Mouse (Mus musculus) limb, embryonic 14.5 days (tissue): ENCODE measurements around the gene Gale. TPM values are rescaled to one million over a fixed set of nuclear protein-coding genes. Genes with fewer than 3 reads are reported as not detected.
A peak's percentile ranks its signal among the peaks of the same experiment; 100 is the strongest.

Experiments
- ATAC-seq: fragments of 200-750 bp; cut with Nextera tagmentation; 2 replicates; pipeline ENCODE4 v1.8.0; 2017; ENCODE audit warnings: low read depth, moderate number of reproducible peaks, moderate TSS enrichment; ENCODE audit not compliant: low FRiP score
- DNase-seq: peaks from one replicate; pipeline ENCODE4 v3.0.0-alpha.2; 2015; ENCODE audit warnings: low spot score
- H3K27ac ChIP-seq: fragments of 300-500 bp; sonication (generic); replicated peaks from 2 replicates; pipeline ENCODE4 v1.5.1; 2014; ENCODE audit warnings: low read depth, mild to moderate bottlenecking, low read length, moderate library complexity, mixed read lengths
- H3K27me3 ChIP-seq: fragments of 300-500 bp; sonication (generic); 2 replicates; pipeline ENCODE4 v1.6.1; 2014; ENCODE audit warnings: low read length, mixed read lengths; ENCODE audit not compliant: control insufficient read depth, insufficient read depth
- H3K36me3 ChIP-seq: fragments of 300-500 bp; sonication (generic); 2 replicates; pipeline ENCODE4 v1.6.1; 2014; ENCODE audit warnings: mild to moderate bottlenecking, low read length, moderate library complexity, mixed read lengths; ENCODE audit not compliant: control insufficient read depth, insufficient read depth
- H3K4me1 ChIP-seq: fragments of 300-500 bp; sonication (generic); 2 replicates; pipeline ENCODE4 v1.6.1; 2014; ENCODE audit warnings: antibody characterized with exemption, low read length, mixed read lengths; ENCODE audit not compliant: control insufficient read depth, insufficient read depth
- H3K4me2 ChIP-seq: fragments of 300-500 bp; sonication (generic); replicated peaks from 2 replicates; pipeline ENCODE4 v1.6.1; 2014; ENCODE audit warnings: low read depth, mild to moderate bottlenecking, low read length, moderate library complexity; ENCODE audit not compliant: severe bottlenecking
- H3K4me3 ChIP-seq: fragments of 300-500 bp; sonication (generic); replicated peaks from 2 replicates; pipeline ENCODE4 v1.5.1; 2014; ENCODE audit warnings: low read length
- H3K9ac ChIP-seq: fragments of 300-500 bp; sonication (generic); 2 replicates; pipeline ENCODE4 v1.6.1; 2014; ENCODE audit warnings: mild to moderate bottlenecking, low read depth, low read length, moderate library complexity; ENCODE audit not compliant: severe bottlenecking
- H3K9me3 ChIP-seq: fragments of 300-500 bp; sonication (generic); 2 replicates; pipeline ENCODE4 v1.6.1; 2016; ENCODE audit warnings: low read length; ENCODE audit not compliant: control insufficient read depth
- POLR2A ChIP-seq: fragments of 200-500 bp; IDR thresholded peaks from 2 replicates; pipeline ENCODE4 v1.8.0; 2012; ENCODE audit warnings: inconsistent platforms, mild to moderate bottlenecking, moderate library complexity, borderline replicate concordance; ENCODE audit not compliant: insufficient read depth, insufficient read length; ENCODE audit errors: extremely low read depth
- WGBS: fragments of 180-500 bp; shearing (Covaris S2); extraction: QIAGEN DNeasy Blood & Tissue Kit; methylation state at CpG from one replicate; pipeline ENCODE4 v1.1.7; 2014; 5-methylcytosine and 5-hydroxymethylcytosine counted together
- polyA plus RNA-seq, 2 experiments: library from polyadenylated mRNA; depleted of rRNA in 1 of 2; stranded (reverse) in 1 of 2; unstranded in 1 of 2; fragments of >200 nt; fragmentation: Nextera tagmentation in 1 of 2; extraction: Ambion mirVana in 1 of 2; gene quantifications; 2 replicates each; pipeline versions ENCODE4 v1.2.1 to v1.2.3; 2012 to 2014

The Gale gene
- polyA plus RNA-seq, 2 experiments: 59.3 to 83.7 TPM

- H3K4me3 ChIP-seq: no peak overlapping the region
- ATAC-seq (no peak), DNase-seq (no peak)
- TF ChIP-seq POLR2A: no peak
- H3K27ac ChIP-seq: no peak overlapping the region
- no peaks in the 10 kb centered on the region for H3K27me3 ChIP-seq
- H3K4me1 ChIP-seq: no peaks in the 10 kb centered on the region
- H3K4me2 ChIP-seq: no peak overlapping the region
- no peaks in the 10 kb centered on the region for H3K9me3 ChIP-seq
- WGBS: 60% methylated on average over 8 of the region's 8 CpGs
- H3K36me3 ChIP-seq: peaks cover 68% of the 10 kb centered on the region
- no peak overlapping the region for H3K9ac ChIP-seq
These were observed 5.2 kb upstream of the Gale start for GRCm38 (mm10) chr4:135958354-135958753.

DNA sequence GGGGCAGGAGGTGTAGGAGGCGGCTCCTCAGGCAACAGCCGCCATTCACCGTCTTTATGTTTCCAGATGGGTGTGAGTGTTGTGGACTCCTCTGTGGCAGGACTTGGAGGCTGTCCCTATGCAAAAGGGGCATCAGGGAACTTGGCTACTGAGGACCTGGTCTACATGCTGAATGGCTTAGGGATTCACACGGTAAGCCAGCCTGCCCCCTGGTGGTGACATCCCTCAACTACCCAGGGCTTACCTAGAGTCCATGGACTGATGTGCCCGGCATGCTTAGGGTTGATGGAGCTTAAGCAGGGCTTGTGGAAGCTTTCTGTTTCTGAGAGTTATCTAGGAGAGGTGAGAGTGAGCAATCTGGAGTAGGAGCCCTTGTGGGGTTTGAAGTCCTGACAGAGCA lies 2.8 kb upstream of the Gale start:
- 25% methylated on average over 5 of the region's 5 CpGs for WGBS
- Histone ChIP-seq H3K9ac (no peak overlapping the region), H3K4me2 (no peak overlapping the region), H3K27ac (no peak overlapping the region), H3K36me3 (peaks cover 56% of the 10 kb centered on the region), H3K9me3 (no peaks in the 10 kb centered on the region), H3K4me3 (no peak overlapping the region), H3K4me1 (peaks cover 6% of the 10 kb centered on the region), H3K27me3 (no peaks in the 10 kb centered on the region)
- no peak for ATAC-seq
- no peak for TF ChIP-seq POLR2A
- DNase-seq: peak; percentile 85

GRCm38 (mm10) chr4:135961709-135962108 lies 1.8 kb upstream of the Gale start:
- Histone ChIP-seq H3K4me3 (no peak overlapping the region), H3K36me3 (peaks cover 57% of the 10 kb centered on the region), H3K27ac (no peak overlapping the region), H3K4me1 (peaks cover 6% of the 10 kb centered on the region), H3K9ac (no peak overlapping the region), H3K4me2 (no peak overlapping the region), H3K27me3 (no peaks in the 10 kb centered on the region), H3K9me3 (no peaks in the 10 kb centered on the region)
- ATAC-seq: no peak
- TF ChIP-seq POLR2A: no peak
- no peak for DNase-seq
- WGBS: 91% methylated on average over 5 of the region's 5 CpGs

- H3K36me3 ChIP-seq: peaks cover 60% of the 10 kb centered on the region
- H3K4me3 ChIP-seq: no peak overlapping the region
- H3K9ac ChIP-seq: no peak overlapping the region
- no peak overlapping the region for H3K27ac ChIP-seq
- no peaks in the 10 kb centered on the region for H3K27me3 ChIP-seq
- DNase-seq: no peak
- WGBS: 87% methylated on average over 7 of the region's 7 CpGs
- no peaks in the 10 kb centered on the region for H3K9me3 ChIP-seq
- H3K4me1 ChIP-seq: peaks cover 6% of the 10 kb centered on the region
- no peak for ATAC-seq
- H3K4me2 ChIP-seq: no peak overlapping the region
- no peak for TF ChIP-seq POLR2A
These were observed 1.3 kb upstream of the Gale start for GRCm38 (mm10) chr4:135962198-135962597.

DNA sequence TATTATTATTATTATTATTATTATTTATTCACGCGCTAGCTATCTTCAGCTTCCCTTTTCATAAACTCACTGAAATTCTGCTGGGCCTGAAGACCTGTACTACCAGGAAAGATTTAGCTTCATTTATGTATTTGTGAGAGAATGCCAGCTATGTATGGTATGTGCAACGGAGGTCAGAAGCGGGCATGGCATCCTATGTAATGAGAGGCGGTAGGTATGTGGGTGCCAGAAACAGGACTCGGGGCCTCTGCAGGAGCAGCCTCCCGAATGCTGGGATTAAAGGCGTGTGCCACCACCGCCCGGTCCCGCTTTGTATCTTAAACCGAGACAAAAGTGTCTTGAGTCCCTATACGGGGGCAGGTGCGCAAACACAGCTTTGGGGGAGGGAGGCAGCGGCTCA lies 581 bp upstream of the Gale start:
- ATAC-seq: no peak
- no peaks in the 10 kb centered on the region for H3K27me3 ChIP-seq
- DNase-seq: no peak
- peak overlapping the region; percentile 72 for H3K4me3 ChIP-seq
- peaks cover 6% of the 10 kb centered on the region for H3K4me1 ChIP-seq
- H3K9me3 ChIP-seq: no peaks in the 10 kb centered on the region
- peak overlapping the region; percentile 70 for H3K27ac ChIP-seq
- 6% methylated on average over 15 of the region's 15 CpGs for WGBS
- peaks cover 65% of the 10 kb centered on the region for H3K36me3 ChIP-seq
- H3K9ac ChIP-seq: peak overlapping the region; percentile 63
- peak overlapping the region; percentile 86 for H3K4me2 ChIP-seq
- no peak for TF ChIP-seq POLR2A

- H3K27ac ChIP-seq: peak overlapping the region; percentile 70
These were observed 899 bp downstream of the Gale start for GRCm38 (mm10) chr4:135964426-135964825.

More at GRCm38 (mm10) chr4:135964426-135964825, 899 bp downstream of the Gale start:
- Histone ChIP-seq H3K9ac (peak overlapping the region; percentile 63), H3K36me3 (peaks cover 65% of the 10 kb centered on the region), H3K27me3 (no peaks in the 10 kb centered on the region), H3K9me3 (no peaks in the 10 kb centered on the region), H3K4me1 (peaks cover 6% of the 10 kb centered on the region), H3K4me3 (peak overlapping the region; percentile 72), H3K4me2 (peak overlapping the region; percentile 86)
- DNase-seq (peak; percentile 63), ATAC-seq (peak; percentile 25; the same call in 1 of the 2 replicates)
- 0% methylated on average over 12 of the region's 12 CpGs for WGBS
- TF ChIP-seq POLR2A: no peak
